Mouse (Mus musculus): ENCODE results near the gene Flii. TPM values are rescaled to one million over a fixed set of nuclear protein-coding genes. Genes with fewer than 3 reads are reported as not detected.

The Flii gene
- polyA plus RNA-seq, 1 experiment from 2014 or later = 60.0 TPM

DNA sequence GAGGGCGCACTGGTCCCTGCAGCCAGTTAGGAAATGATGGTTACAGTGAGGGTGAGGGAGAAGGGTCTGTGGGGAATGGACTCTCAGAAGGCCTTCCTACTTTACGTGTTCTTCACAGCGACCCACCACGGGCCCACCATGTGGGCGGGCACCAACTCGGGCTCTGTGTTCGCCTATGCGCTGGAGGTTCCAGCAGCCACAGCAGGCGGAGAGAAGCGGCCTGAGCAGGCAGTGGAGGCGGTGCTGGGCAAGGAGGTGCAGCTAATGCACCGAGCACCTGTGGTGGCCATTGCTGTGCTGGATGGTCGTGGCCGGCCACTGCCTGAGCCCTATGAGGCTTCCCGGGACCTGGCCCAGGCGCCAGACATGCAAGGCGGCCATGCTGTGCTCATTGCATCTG, 15.8 kb downstream of the Flii start:
- Histone ChIP-seq H3K27ac (replicated peaks; ENCODE audit: low read depth, low read length) (no peak overlapping the region), H3K36me3 (ENCODE audit: control insufficient read depth, insufficient read depth, low read length) (peaks cover 55% of the 10 kb centered on the region), H3K27me3 (ENCODE audit: control insufficient read depth, insufficient read depth, low read length) (no peaks in the 10 kb centered on the region), H3K9me3 (ENCODE audit: control insufficient read depth, low read length) (no peaks in the 10 kb centered on the region), H3K4me3 (ENCODE audit: low read depth, low read length) (no peak overlapping the region), H3K9ac (ENCODE audit: low read length) (no peak overlapping the region), H3K4me1 (ENCODE audit: control insufficient read depth, insufficient read depth, low read length) (no peaks in the 10 kb centered on the region), H3K4me2 (ENCODE audit: low read depth, severe bottlenecking) (no peak overlapping the region)
- 91% methylated on average over 17 of the region's 17 CpGs for WGBS
- ATAC-seq (ENCODE audit: insufficient number of reproducible peaks, low FRiP score, low TSS enrichment, low read depth) = no peak
- DNase-seq (ENCODE audit: low spot score) = no peak

DNA sequence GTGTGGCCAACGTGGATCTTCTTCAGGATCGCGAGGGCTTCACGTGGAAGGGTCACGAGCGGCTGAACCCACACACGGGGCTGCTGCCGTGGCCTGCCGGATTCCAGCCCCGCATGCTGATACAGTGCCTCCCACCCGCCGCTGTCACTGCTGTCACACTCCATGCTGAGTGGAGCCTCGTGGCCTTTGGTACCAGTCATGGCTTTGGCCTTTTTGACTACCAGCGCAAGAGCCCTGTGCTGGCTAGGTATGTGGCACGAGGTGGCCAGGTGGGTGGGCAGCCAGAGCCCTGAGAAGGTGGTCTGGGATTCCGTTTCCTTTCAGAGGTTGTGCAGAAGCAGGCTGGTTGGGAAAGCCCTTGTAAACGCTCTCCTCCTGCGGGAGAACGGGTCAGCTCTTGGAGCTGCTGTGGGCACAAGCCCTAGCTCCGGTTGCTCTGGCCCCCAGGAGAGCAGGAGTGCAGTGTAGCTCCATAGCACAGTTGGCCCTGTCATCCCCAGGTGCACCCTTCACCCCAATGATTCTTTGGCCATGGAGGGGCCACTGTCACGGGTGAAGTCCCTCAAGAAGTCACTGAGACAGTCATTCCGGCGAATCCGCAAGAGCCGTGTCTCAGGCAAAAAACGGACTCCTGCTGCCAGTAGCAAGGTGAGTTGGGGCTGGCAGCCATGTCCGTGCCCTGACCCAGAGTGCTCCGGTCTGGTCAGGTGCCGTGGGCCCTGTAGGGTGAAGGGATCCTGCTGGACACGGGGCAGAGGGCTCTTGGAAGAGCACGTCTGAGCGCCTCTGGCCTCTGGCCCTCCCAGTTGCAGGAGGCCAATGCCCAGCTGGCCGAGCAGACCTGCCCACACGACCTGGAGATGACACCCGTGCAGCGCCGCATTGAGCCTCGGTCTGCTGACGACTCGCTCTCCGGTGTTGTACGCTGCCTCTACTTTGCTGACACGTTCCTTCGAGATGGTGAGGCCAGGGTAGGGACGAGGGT, 17.3 kb downstream of the Flii start:
- Histone ChIP-seq H3K27me3 (ENCODE audit: control insufficient read depth, insufficient read depth, low read length) (no peaks in the 10 kb centered on the region), H3K4me3 (ENCODE audit: low read depth, low read length) (no peak overlapping the region), H3K9ac (ENCODE audit: low read length) (no peak overlapping the region), H3K9me3 (ENCODE audit: control insufficient read depth, low read length) (no peaks in the 10 kb centered on the region), H3K4me1 (ENCODE audit: control insufficient read depth, insufficient read depth, low read length) (no peaks in the 10 kb centered on the region), H3K4me2 (ENCODE audit: low read depth, severe bottlenecking) (no peak overlapping the region), H3K36me3 (ENCODE audit: control insufficient read depth, insufficient read depth, low read length) (peaks cover 56% of the 10 kb centered on the region), H3K27ac (replicated peaks; ENCODE audit: low read depth, low read length) (no peak overlapping the region)
- ATAC-seq (ENCODE audit: insufficient number of reproducible peaks, low FRiP score, low TSS enrichment, low read depth) = no peak
- no peak for DNase-seq (ENCODE audit: low spot score)
- WGBS = 94% methylated on average over 45 of the region's 45 CpGs

DNA sequence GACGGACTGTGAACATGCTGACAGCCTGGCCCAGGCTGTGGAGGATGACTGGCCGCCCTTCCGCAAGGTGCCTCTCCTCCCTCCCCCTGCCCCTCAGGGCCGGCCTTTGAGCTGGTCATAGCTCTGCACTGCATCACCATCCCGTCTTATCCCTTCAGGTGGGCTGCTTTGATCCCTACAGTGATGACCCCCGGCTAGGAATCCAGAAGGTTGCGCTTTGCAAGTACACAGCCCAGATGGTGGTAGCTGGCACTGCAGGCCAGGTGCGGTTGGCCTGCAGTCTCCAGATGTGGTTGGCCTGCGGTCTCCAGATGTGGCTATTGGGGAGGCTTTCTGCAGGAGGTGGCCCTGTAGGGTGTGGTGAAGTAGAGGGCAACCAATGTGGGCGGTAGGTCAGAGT, 18.4 kb downstream of the Flii start:
- no peak overlapping the region for H3K4me3 ChIP-seq (ENCODE audit: low read depth, low read length)
- H3K27me3 ChIP-seq (ENCODE audit: control insufficient read depth, insufficient read depth, low read length) = no peaks in the 10 kb centered on the region
- WGBS = 85% methylated on average over 8 of the region's 10 CpGs

GRCm38 (mm10) chr11:60707672-60708071, 19.4 kb downstream of the Flii start:
- ATAC-seq (ENCODE audit: insufficient number of reproducible peaks, low FRiP score, low TSS enrichment, low read depth) (no peak), DNase-seq (ENCODE audit: low spot score) (no peak)
- Histone ChIP-seq H3K9me3 (ENCODE audit: control insufficient read depth, low read length) (no peaks in the 10 kb centered on the region), H3K9ac (ENCODE audit: low read length) (no peak overlapping the region), H3K4me3 (ENCODE audit: low read depth, low read length) (no peak overlapping the region), H3K36me3 (ENCODE audit: control insufficient read depth, insufficient read depth, low read length) (peaks cover 47% of the 10 kb centered on the region), H3K4me1 (ENCODE audit: control insufficient read depth, insufficient read depth, low read length) (peaks cover 5% of the 10 kb centered on the region; the same call in 1 of the 2 replicates), H3K4me2 (ENCODE audit: low read depth, severe bottlenecking) (no peak overlapping the region), H3K27me3 (ENCODE audit: control insufficient read depth, insufficient read depth, low read length) (no peaks in the 10 kb centered on the region), H3K27ac (replicated peaks; ENCODE audit: low read depth, low read length) (no peak overlapping the region)
- WGBS = 77% methylated on average over 3 of the region's 3 CpGs

More for the DNA sequence above, 18.4 kb downstream of the Flii start:
- ATAC-seq (ENCODE audit: insufficient number of reproducible peaks, low FRiP score, low TSS enrichment, low read depth) (no peak), DNase-seq (ENCODE audit: low spot score) (no peak)
- Histone ChIP-seq H3K4me1 (ENCODE audit: control insufficient read depth, insufficient read depth, low read length) (peaks cover under 1% of the 10 kb centered on the region; the same call in 1 of the 2 replicates), H3K27ac (replicated peaks; ENCODE audit: low read depth, low read length) (no peak overlapping the region), H3K36me3 (ENCODE audit: control insufficient read depth, insufficient read depth, low read length) (peaks cover 53% of the 10 kb centered on the region), H3K9me3 (ENCODE audit: control insufficient read depth, low read length) (no peaks in the 10 kb centered on the region), H3K4me2 (ENCODE audit: low read depth, severe bottlenecking) (no peak overlapping the region), H3K9ac (ENCODE audit: low read length) (no peak overlapping the region)

- no peaks in the 10 kb centered on the region for H3K27me3 ChIP-seq (ENCODE audit: control insufficient read depth, insufficient read depth, low read length)
- H3K4me2 ChIP-seq (ENCODE audit: low read depth, severe bottlenecking) = no peak overlapping the region
- peaks cover 44% of the 10 kb centered on the region for H3K36me3 ChIP-seq (ENCODE audit: control insufficient read depth, insufficient read depth, low read length)
- ATAC-seq (ENCODE audit: insufficient number of reproducible peaks, low FRiP score, low TSS enrichment, low read depth) (no peak), DNase-seq (ENCODE audit: low spot score) (no peak)
- H3K9ac ChIP-seq (ENCODE audit: low read length) = no peak overlapping the region
- WGBS = 84% methylated on average over 14 of the region's 14 CpGs
- no peaks in the 10 kb centered on the region for H3K9me3 ChIP-seq (ENCODE audit: control insufficient read depth, low read length)
- H3K27ac ChIP-seq (replicated peaks; ENCODE audit: low read depth, low read length) = no peak overlapping the region
- H3K4me3 ChIP-seq (ENCODE audit: low read depth, low read length) = no peak overlapping the region
- peaks cover 5% of the 10 kb centered on the region; the same call in 1 of the 2 replicates for H3K4me1 ChIP-seq (ENCODE audit: control insufficient read depth, insufficient read depth, low read length)
These were observed 20.2 kb downstream of the Flii start for GRCm38 (mm10) chr11:60706696-60707480.

DNA sequence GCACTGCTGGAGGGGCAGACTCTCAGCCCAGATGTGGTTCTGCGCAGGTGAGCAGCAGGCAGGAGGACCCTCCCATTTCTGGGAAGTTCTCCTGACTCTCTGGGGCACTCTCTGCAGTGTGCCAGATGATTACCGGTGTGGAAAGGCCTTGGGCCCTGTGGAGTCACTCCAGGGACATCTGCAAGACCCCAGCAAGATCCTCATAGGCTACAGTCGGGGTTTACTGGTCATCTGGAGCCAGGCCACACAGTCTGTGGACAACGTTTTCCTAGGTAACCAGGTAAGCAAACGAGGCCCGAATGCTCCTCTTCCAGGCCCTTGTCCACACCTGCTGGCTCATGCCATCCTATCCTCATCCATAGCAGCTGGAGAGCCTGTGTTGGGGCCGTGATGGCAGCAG, 21.0 kb downstream of the Flii start:
- no peaks in the 10 kb centered on the region for H3K27me3 ChIP-seq (ENCODE audit: control insufficient read depth, insufficient read depth, low read length)
- ATAC-seq (ENCODE audit: insufficient number of reproducible peaks, low FRiP score, low TSS enrichment, low read depth) (no peak), DNase-seq (ENCODE audit: low spot score) (no peak)
- peaks cover 6% of the 10 kb centered on the region for H3K4me1 ChIP-seq (ENCODE audit: control insufficient read depth, insufficient read depth, low read length)
- 92% methylated on average over 7 of the region's 7 CpGs for WGBS
- H3K27ac ChIP-seq (replicated peaks; ENCODE audit: low read depth, low read length) = no peak overlapping the region
- H3K4me3 ChIP-seq (ENCODE audit: low read depth, low read length) = no peak overlapping the region
- H3K4me2 ChIP-seq (ENCODE audit: low read depth, severe bottlenecking) = no peak overlapping the region
- no peaks in the 10 kb centered on the region for H3K9me3 ChIP-seq (ENCODE audit: control insufficient read depth, low read length)
- H3K36me3 ChIP-seq (ENCODE audit: control insufficient read depth, insufficient read depth, low read length) = peaks cover 40% of the 10 kb centered on the region
- H3K9ac ChIP-seq (ENCODE audit: low read length) = no peak overlapping the region

- Histone ChIP-seq H3K27me3 (ENCODE audit: control insufficient read depth, insufficient read depth, low read length) (no peaks in the 10 kb centered on the region), H3K9ac (ENCODE audit: low read length) (no peak overlapping the region), H3K36me3 (ENCODE audit: control insufficient read depth, insufficient read depth, low read length) (peaks cover 38% of the 10 kb centered on the region), H3K27ac (replicated peaks; ENCODE audit: low read depth, low read length) (no peak overlapping the region), H3K4me2 (ENCODE audit: low read depth, severe bottlenecking) (no peak overlapping the region), H3K4me1 (ENCODE audit: control insufficient read depth, insufficient read depth, low read length) (peaks cover 10% of the 10 kb centered on the region), H3K4me3 (ENCODE audit: low read depth, low read length) (no peak overlapping the region), H3K9me3 (ENCODE audit: control insufficient read depth, low read length) (no peaks in the 10 kb centered on the region)
- DNase-seq (ENCODE audit: low spot score) (no peak), ATAC-seq (ENCODE audit: insufficient number of reproducible peaks, low FRiP score, low TSS enrichment, low read depth) (no peak)
- 92% methylated on average over 3 of the region's 3 CpGs for WGBS
These were observed 21.8 kb downstream of the Flii start for GRCm38 (mm10) chr11:60705255-60705654.

GRCm38 (mm10) chr11:60704023-60704880, 22.8 kb downstream of the Flii start:
- peaks cover 31% of the 10 kb centered on the region for H3K36me3 ChIP-seq (ENCODE audit: control insufficient read depth, insufficient read depth, low read length)
- no peaks in the 10 kb centered on the region for H3K27me3 ChIP-seq (ENCODE audit: control insufficient read depth, insufficient read depth, low read length)
- DNase-seq (ENCODE audit: low spot score) (no peak), ATAC-seq (ENCODE audit: insufficient number of reproducible peaks, low FRiP score, low TSS enrichment, low read depth) (no peak)
- H3K4me2 ChIP-seq (ENCODE audit: low read depth, severe bottlenecking) = no peak overlapping the region
- WGBS = 93% methylated on average over 19 of the region's 19 CpGs
- no peak overlapping the region for H3K27ac ChIP-seq (replicated peaks; ENCODE audit: low read depth, low read length)
- H3K4me3 ChIP-seq (ENCODE audit: low read depth, low read length) = no peak overlapping the region
- H3K4me1 ChIP-seq (ENCODE audit: control insufficient read depth, insufficient read depth, low read length) = peaks cover 10% of the 10 kb centered on the region
- H3K9me3 ChIP-seq (ENCODE audit: control insufficient read depth, low read length) = no peaks in the 10 kb centered on the region
- no peak overlapping the region for H3K9ac ChIP-seq (ENCODE audit: low read length)

Measured in limb, embryonic 11.5 days (tissue).